Mouse (Mus musculus): ENCODE data around the gene Abtb2. TPM values are rescaled to one million over a fixed set of nuclear protein-coding genes. Genes with fewer than 3 reads are reported as not detected.

The Abtb2 gene
- polyA plus RNA-seq, 1 experiment from 2014 or later = 19.1 TPM

DNA sequence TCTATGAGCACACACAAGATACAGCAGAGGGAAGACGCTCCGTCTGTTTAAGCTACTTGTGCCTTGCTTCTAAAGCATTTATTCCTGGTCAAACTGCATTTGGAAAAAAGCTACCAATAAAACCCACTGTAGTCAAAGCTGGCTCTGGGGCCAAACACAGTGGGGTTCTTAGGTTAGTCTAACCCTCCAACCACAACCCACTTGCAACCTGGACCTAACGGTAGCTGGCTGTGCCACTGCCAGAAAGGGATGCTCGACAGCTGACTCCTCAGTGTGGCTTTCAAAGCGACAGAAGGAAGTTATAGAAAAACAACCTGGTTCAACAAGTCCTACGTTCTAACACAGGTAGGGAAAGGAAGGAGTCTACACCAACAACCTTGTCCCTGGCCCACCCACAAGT, 165.3 kb downstream of the Abtb2 start:
- WGBS = 92% methylated on average over 6 of the region's 6 CpGs
- no peak for ATAC-seq (ENCODE audit: low FRiP score, low read depth)
- Histone ChIP-seq H3K9ac (no peak overlapping the region), H3K9me3 (no peaks in the 10 kb centered on the region), H3K4me3 (no peak overlapping the region), H3K27me3 (replicated peaks) (no peaks in the 10 kb centered on the region), H3K4me2 (replicated peaks) (no peak overlapping the region), H3K27ac (no peak overlapping the region), H3K4me1 (no peaks in the 10 kb centered on the region), H3K36me3 (peaks cover 69% of the 10 kb centered on the region)

DNA sequence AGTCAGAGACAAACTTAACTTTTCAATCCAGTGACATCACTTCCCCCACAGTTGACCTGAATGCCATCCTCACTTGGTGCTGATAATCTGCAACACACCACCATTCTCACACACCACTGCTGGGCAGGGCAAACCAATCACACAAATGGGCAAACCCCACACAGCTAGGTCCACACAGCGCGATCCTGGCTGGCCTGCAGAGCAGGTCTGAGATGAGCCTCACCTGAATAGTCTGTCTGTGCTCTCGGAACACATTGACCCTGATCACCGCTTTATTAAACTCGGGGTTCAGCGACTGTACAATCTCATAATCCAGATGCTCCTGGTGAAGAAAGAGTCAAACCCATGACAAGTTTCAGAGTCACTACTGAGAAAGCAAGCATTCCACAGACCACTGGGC, 176.7 kb downstream of the Abtb2 start:
- Histone ChIP-seq H3K27ac (no peak overlapping the region), H3K9ac (no peak overlapping the region), H3K27me3 (replicated peaks) (no peaks in the 10 kb centered on the region), H3K36me3 (peaks cover 35% of the 10 kb centered on the region), H3K4me1 (no peaks in the 10 kb centered on the region), H3K4me3 (no peak overlapping the region), H3K9me3 (no peaks in the 10 kb centered on the region), H3K4me2 (replicated peaks) (no peak overlapping the region)
- no peak for ATAC-seq (ENCODE audit: low FRiP score, low read depth)
- WGBS = 95% methylated on average over 6 of the region's 6 CpGs

DNA sequence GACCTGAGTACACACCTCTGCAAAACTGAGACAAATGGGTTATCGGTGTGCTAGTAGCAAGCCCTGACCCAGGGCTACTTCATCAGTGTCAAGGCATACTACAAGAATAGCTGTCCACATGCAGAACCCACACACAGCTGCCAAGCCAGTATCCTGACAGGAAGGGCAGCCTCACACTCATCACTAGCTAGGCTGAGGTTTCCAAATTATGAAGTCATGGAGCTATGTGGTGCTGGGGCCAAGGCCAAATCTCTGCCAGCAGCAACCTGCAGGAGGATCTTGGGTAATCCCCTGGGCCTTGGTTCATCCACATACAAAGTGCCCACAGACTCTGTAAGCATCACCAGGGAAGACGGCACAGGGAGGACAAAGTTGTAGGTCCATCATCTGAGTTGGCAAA, 177.4 kb downstream of the Abtb2 start:
- Histone ChIP-seq H3K4me1 (no peaks in the 10 kb centered on the region), H3K9me3 (no peaks in the 10 kb centered on the region), H3K27me3 (replicated peaks) (no peaks in the 10 kb centered on the region), H3K4me2 (replicated peaks) (no peak overlapping the region), H3K4me3 (no peak overlapping the region), H3K27ac (no peak overlapping the region), H3K36me3 (peaks cover 42% of the 10 kb centered on the region), H3K9ac (no peak overlapping the region)
- 97% methylated on average over 2 of the region's 2 CpGs for WGBS
- ATAC-seq (ENCODE audit: low FRiP score, low read depth) = no peak

DNA sequence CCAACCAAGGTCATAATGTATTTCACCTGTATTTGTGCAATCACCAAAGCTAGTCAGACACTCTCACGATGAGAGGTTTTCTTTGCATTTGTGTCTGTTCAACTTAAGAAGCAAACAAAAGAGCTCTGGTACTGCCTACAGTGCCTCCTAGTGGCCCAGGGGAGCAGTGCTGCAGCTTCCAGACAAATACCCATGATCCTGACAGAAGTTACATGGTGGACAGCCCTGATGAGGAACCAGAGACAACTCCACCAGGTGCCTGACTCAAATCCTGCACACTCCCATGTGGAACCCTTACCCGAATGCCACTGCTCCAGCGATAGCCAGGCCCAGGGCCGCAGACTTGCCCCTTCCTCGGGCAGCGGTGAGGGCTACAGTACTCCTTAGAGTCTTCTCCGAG, 177.9 kb downstream of the Abtb2 start:
- H3K36me3 ChIP-seq = peaks cover 45% of the 10 kb centered on the region

DNA sequence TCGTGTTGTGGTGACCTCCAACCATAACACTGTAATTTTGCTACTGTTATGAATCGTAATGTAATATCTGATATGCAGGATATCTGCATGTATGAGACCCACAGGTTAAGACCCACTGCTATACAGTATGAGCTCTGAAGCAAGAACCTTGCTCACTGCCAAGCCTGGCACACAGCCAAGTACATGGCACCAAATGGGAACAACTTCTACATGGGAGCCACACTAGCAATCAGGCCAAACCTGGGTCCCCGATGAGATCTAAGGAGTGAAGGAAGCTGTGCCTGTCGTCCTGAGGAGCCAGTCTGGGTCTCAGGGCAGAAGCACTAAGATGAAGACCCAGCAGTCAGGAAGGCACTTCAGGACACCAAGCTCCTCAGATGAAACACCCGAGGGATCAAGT, 179.4 kb downstream of the Abtb2 start:
- Histone ChIP-seq H3K9ac (no peak overlapping the region), H3K27me3 (replicated peaks) (no peaks in the 10 kb centered on the region), H3K36me3 (peaks cover 50% of the 10 kb centered on the region), H3K4me1 (no peaks in the 10 kb centered on the region), H3K9me3 (no peaks in the 10 kb centered on the region), H3K4me3 (no peak overlapping the region), H3K27ac (no peak overlapping the region), H3K4me2 (replicated peaks) (no peak overlapping the region)
- no peak for ATAC-seq (ENCODE audit: low FRiP score, low read depth)
- 91% methylated on average over 5 of the region's 5 CpGs for WGBS

More for the DNA sequence above, 177.9 kb downstream of the Abtb2 start:
- ATAC-seq (ENCODE audit: low FRiP score, low read depth) = no peak
- Histone ChIP-seq H3K27me3 (replicated peaks) (no peaks in the 10 kb centered on the region), H3K9me3 (no peaks in the 10 kb centered on the region), H3K9ac (no peak overlapping the region), H3K4me1 (no peaks in the 10 kb centered on the region), H3K27ac (no peak overlapping the region), H3K4me3 (no peak overlapping the region), H3K4me2 (replicated peaks) (no peak overlapping the region)
- WGBS = 84% methylated on average over 7 of the region's 7 CpGs

DNA sequence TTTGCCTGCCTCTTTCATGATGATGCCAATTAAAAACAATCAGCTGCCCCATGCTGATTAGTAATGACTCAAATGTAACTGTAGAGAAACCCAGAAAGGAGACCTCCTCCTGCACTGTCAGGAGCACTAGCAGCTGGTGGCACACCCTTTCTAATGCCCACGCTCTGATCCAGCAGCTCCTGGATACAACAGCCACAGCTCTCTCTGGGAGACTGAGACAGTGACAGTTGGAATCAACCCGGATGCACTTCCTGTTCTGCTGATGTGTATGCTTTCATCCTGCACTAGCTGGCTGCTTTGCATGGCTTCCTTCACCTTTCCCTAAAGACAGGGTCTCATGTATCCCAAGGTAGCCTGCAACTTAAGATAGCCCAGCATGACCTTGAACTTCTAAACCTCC, 180.0 kb downstream of the Abtb2 start:
- Histone ChIP-seq H3K27me3 (replicated peaks) (no peaks in the 10 kb centered on the region), H3K27ac (no peak overlapping the region), H3K9ac (no peak overlapping the region), H3K9me3 (no peaks in the 10 kb centered on the region), H3K36me3 (peaks cover 56% of the 10 kb centered on the region), H3K4me3 (no peak overlapping the region), H3K4me1 (no peaks in the 10 kb centered on the region), H3K4me2 (replicated peaks) (no peak overlapping the region)
- 93% methylated on average over 2 of the region's 2 CpGs for WGBS
- ATAC-seq (ENCODE audit: low FRiP score, low read depth) = no peak

DNA sequence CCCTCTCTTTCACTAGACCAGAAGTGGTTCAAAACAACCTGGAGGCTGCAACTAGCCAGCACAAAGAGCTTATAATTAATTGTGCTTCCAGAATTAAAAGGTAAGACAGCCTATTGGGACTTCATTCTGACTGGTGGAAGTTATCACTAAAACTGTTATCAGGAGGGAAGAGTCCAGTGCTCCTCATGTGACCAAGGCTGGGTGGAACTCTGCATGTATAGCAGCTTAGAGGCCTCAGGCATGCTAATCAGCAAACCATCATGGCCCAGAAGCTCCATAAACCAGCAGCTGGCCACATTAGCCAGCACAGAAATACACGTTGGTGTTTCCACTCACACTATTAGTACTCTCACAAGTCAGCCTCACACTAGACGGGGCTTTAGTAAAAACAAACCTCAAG, 180.7 kb downstream of the Abtb2 start:
- Histone ChIP-seq H3K9me3 (no peaks in the 10 kb centered on the region), H3K27me3 (replicated peaks) (no peaks in the 10 kb centered on the region), H3K36me3 (peaks cover 62% of the 10 kb centered on the region), H3K4me2 (replicated peaks) (no peak overlapping the region), H3K4me1 (no peaks in the 10 kb centered on the region), H3K9ac (no peak overlapping the region), H3K4me3 (no peak overlapping the region), H3K27ac (no peak overlapping the region)
- ATAC-seq (ENCODE audit: low FRiP score, low read depth) = no peak
- WGBS = 88% methylated on average over 2 of the region's 2 CpGs

DNA sequence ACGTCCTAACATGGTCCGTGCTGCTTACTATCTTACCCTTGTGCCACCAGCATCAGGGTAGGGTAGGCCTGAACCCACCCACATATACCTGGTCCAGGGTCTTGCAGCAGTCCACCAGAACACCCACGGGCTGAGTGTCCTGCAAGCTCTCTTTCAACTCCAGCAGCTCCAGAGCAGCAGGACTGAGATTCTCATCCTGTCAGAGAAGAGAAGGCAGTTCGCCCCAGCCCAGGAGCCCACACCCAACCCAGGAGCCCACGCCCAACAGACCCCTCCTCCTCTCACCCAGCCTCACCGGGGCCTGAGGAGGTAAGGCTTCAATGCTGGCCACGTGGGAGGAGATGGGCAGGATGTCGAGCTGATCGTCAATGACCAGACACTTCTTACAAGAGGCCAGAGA, 181.8 kb downstream of the Abtb2 start:
- Histone ChIP-seq H3K4me1 (no peaks in the 10 kb centered on the region), H3K9ac (no peak overlapping the region), H3K4me2 (replicated peaks) (no peak overlapping the region), H3K36me3 (peaks cover 63% of the 10 kb centered on the region), H3K27me3 (replicated peaks) (no peaks in the 10 kb centered on the region), H3K9me3 (no peaks in the 10 kb centered on the region), H3K4me3 (no peak overlapping the region), H3K27ac (no peak overlapping the region)
- no peak for ATAC-seq (ENCODE audit: low FRiP score, low read depth)
- WGBS = 93% methylated on average over 9 of the region's 9 CpGs

DNA sequence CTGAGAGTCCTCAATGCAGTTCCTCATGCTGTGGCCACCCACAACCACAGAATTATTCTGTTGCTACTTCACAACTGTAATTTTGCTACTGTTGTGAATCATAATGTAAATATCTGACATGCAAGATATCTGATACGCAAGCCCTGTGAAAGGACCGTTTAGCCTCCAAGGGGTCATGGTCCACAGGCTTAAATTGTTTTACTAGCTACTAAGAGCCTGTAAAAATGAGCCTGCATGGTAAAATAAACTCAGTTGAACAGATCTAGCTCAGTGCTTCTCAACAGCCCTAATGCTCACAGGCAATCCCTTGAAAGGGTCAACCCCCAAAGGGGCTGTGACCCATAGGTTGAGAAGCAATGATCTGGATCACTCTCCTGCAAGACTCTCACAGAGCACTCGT, 183.0 kb downstream of the Abtb2 start:
- no peaks in the 10 kb centered on the region for H3K4me1 ChIP-seq
- no peak overlapping the region for H3K9ac ChIP-seq
- H3K27ac ChIP-seq = no peak overlapping the region
- H3K36me3 ChIP-seq = peaks cover 69% of the 10 kb centered on the region
- no peak for ATAC-seq (ENCODE audit: low FRiP score, low read depth)
- no peak overlapping the region for H3K4me2 ChIP-seq (replicated peaks)
- 88% methylated on average over 3 of the region's 3 CpGs for WGBS
- no peaks in the 10 kb centered on the region for H3K27me3 ChIP-seq (replicated peaks)
- H3K9me3 ChIP-seq = no peaks in the 10 kb centered on the region
- H3K4me3 ChIP-seq = no peak overlapping the region

DNA sequence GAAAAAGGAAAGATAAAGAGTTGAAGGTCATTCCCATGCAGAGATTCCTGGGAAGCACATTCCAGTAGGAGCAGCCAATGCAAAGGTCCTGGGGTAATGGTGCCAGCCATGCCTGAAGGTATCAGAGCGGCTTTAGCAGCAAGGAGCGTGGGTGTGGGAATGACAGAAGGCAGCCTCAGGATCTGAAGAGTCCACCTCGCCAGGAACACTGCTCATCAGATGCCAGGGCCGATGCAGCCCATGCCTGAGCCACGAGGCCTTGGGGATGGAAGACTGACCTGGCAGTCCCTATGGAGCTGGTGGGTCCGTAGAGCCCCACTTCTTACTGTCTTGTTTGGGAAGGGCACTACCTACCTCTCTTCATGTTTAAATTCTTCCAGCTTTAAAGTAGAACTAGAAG, 185.7 kb downstream of the Abtb2 start:
- WGBS = 93% methylated on average over 6 of the region's 6 CpGs
- Histone ChIP-seq H3K36me3 (peaks cover 80% of the 10 kb centered on the region), H3K4me2 (replicated peaks) (no peak overlapping the region), H3K9me3 (no peaks in the 10 kb centered on the region), H3K4me3 (no peak overlapping the region), H3K9ac (no peak overlapping the region), H3K27me3 (replicated peaks) (no peaks in the 10 kb centered on the region), H3K4me1 (no peaks in the 10 kb centered on the region), H3K27ac (no peak overlapping the region)
- ATAC-seq (ENCODE audit: low FRiP score, low read depth) = no peak

DNA sequence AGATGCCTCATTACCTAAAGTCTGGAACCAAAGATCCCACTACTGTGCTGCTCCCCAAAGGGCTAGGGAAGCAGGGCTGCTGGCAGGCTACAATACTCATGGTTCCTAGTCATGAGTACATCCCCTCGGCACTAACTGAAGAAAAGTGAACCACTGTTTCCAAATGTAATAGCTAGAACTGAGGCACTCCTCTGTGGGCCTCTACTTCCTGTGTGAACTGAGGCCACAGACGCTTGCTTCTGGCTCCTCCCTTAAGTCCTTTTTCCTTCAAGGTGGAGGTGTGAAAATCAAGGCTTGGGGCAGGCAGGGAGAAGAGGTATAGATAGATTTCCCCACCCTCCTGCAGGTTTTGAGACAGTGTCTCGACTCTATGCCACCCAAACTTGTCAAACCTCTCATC, 188.5 kb downstream of the Abtb2 start:
- Histone ChIP-seq H3K4me1 (0 out of 2 replicates have a peak, but pooled peaks cover 2% of the 10 kb centered on the region), H3K9ac (no peak overlapping the region), H3K4me3 (no peak overlapping the region), H3K9me3 (no peaks in the 10 kb centered on the region), H3K27ac (no peak overlapping the region), H3K36me3 (peaks cover 56% of the 10 kb centered on the region), H3K27me3 (replicated peaks) (no peaks in the 10 kb centered on the region), H3K4me2 (replicated peaks) (no peak overlapping the region)
- ATAC-seq (ENCODE audit: low FRiP score, low read depth) = no peak
- 94% methylated on average over 3 of the region's 3 CpGs for WGBS

DNA sequence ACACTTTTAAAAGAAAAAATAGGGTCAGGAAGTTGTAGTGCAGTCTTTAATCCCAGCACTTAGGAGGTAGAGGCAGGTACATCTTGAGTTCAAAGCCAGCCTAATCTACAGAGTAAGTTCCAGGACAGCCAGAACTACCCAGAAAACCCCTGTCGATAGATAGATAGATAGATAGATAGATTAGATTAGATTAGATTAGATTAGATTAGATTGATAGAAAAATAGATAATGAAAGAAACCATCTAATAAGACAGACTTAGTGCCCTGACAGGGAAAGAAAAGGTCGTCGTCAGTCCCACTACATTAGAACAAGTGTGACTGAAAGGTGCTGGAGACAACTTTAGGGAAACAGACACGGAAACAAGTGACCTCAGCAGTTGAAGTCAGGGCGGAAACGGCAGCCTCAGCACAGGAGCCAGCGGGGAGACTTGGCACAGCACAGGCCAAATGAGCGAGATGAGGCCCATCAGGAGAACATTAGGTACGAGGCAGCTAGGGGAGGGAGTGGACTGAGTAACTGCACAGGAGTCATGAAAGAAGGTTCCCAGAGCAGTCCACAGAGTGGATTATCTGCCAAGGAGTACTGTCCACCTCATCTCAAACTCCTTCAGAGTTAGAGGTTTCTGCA, 189.5 kb downstream of the Abtb2 start:
- no peak for ATAC-seq (ENCODE audit: low FRiP score, low read depth)
- no peaks in the 10 kb centered on the region for H3K27me3 ChIP-seq (replicated peaks)
- H3K27ac ChIP-seq = no peak overlapping the region
- peaks cover 10% of the 10 kb centered on the region; the same call in 1 of the 2 replicates for H3K4me1 ChIP-seq
- no peak overlapping the region for H3K4me2 ChIP-seq (replicated peaks)
- H3K4me3 ChIP-seq = no peak overlapping the region
- peaks cover 47% of the 10 kb centered on the region for H3K36me3 ChIP-seq
- H3K9ac ChIP-seq = no peak overlapping the region
- no peaks in the 10 kb centered on the region for H3K9me3 ChIP-seq
- 90% methylated on average over 9 of the region's 9 CpGs for WGBS

DNA sequence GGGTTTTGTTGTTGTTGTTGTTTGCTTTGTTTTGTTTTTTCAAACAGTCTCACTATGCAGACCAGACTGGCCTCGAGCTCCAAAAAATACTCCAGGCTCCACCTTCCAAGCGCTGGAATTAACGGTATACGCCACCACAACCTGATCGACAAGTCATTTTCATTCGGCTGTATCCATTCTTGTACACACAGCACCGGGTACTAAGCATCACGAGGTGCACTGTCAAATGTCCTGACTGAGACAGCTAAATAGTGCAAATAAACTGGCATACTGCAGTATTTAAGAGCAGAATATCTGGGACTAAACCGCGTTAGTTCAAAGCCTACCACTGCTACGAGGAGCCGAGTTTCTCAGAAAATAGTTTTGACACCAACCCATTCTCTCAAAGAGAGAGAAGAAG, 194.3 kb downstream of the Abtb2 start:
- Histone ChIP-seq H3K9ac (peak overlapping the region; percentile 70), H3K27ac (no peak overlapping the region), H3K4me3 (peak overlapping the region; percentile 70), H3K9me3 (no peaks in the 10 kb centered on the region), H3K4me1 (peaks cover 21% of the 10 kb centered on the region), H3K27me3 (replicated peaks) (no peaks in the 10 kb centered on the region), H3K4me2 (replicated peaks) (peak overlapping the region; percentile 91), H3K36me3 (peaks cover 13% of the 10 kb centered on the region; the same call in 1 of the 2 replicates)
- ATAC-seq (ENCODE audit: low FRiP score, low read depth) = peak; percentile 17; the same call in 1 of the 2 replicates
- under 1% methylated on average over 12 of the region's 12 CpGs for WGBS
